Mouse (Mus musculus) fibroblast of lung, adult 2 months (primary cell): ENCODE data around the gene Nfkbid.
"Not testable (repeated sequence)": the region's sequence is repeated elsewhere in the genome, so short reads cannot be mapped to it uniquely, and the experiment has no call there.

ENCODE experiments used
- DNase-seq: peaks from one replicate; pipeline ENCODE4 v3.0.0-alpha.2; 2011; ENCODE audit warnings: low read depth

Nfkbid gene

GRCm38 (mm10) chr7:30472411-30472810 lies 50.9 kb downstream of the Nfkbid start:
- no peak for DNase-seq

GRCm38 (mm10) chr7:30474999-30475398 lies 53.5 kb downstream of the Nfkbid start:
- DNase-seq: no peak

GRCm38 (mm10) chr7:30476136-30476535 lies 54.6 kb downstream of the Nfkbid start:
- not testable (repeated sequence) for DNase-seq

- no peak for DNase-seq
Observed at GRCm38 (mm10) chr7:30477415-30478381, 56.2 kb downstream of the Nfkbid start.
